Mouse (Mus musculus) heart, embryonic 14.5 days (tissue): ENCODE measurements around the gene Chrm1. TPM values are rescaled to one million over a fixed set of nuclear protein-coding genes. Genes with fewer than 3 reads are reported as not detected.

Experiments
- ATAC-seq: fragments of 200-750 bp; cut with Nextera tagmentation; 2 replicates; pipeline ENCODE4 v1.8.0; 2017; ENCODE audit warnings: low read depth, moderate TSS enrichment; ENCODE audit not compliant: insufficient number of reproducible peaks, insufficient read depth, low FRiP score
- H3K27ac ChIP-seq, 2 experiments: fragments of 200-500 bp in 1 of 2; fragments of 300-500 bp in 1 of 2; sonication (generic) in 1 of 2; replicated peaks in 1 of 2; 2 replicates each; pipeline ENCODE4 v1.5.1; 2012 to 2014; ENCODE audit warnings: low read depth in 2 of 2, low read length in 2 of 2, control low read depth in 1 of 2, mild to moderate bottlenecking in 1 of 2, mixed read lengths in 1 of 2; ENCODE audit not compliant: control insufficient read depth in 1 of 2, insufficient read depth in 1 of 2
- H3K27me3 ChIP-seq: fragments of 300-500 bp; sonication (generic); 2 replicates; pipeline ENCODE4 v1.6.1; 2014; ENCODE audit warnings: mild to moderate bottlenecking, low read length, control low read depth; ENCODE audit not compliant: control insufficient read depth, insufficient read depth
- H3K36me3 ChIP-seq: fragments of 300-500 bp; sonication (generic); 2 replicates; pipeline ENCODE4 v1.6.1; 2014; ENCODE audit warnings: mild to moderate bottlenecking, control low read depth, low read length, mixed read lengths; ENCODE audit not compliant: control insufficient read depth, insufficient read depth
- H3K4me1 ChIP-seq, 2 experiments: fragments of 200-500 bp in 1 of 2; fragments of 300-500 bp in 1 of 2; sonication (generic) in 1 of 2; 2 replicates each; pipeline ENCODE4 v1.6.1; 2012 to 2014; ENCODE audit warnings: low read length in 2 of 2, control low read depth in 1 of 2, mixed read lengths in 1 of 2; ENCODE audit not compliant: control insufficient read depth in 2 of 2, insufficient read depth in 2 of 2
- H3K4me2 ChIP-seq: fragments of 300-500 bp; sonication (generic); 2 replicates; pipeline ENCODE4 v1.6.1; 2014; ENCODE audit warnings: mild to moderate bottlenecking, low read length
- H3K4me3 ChIP-seq, 2 experiments: fragments of 200-500 bp in 1 of 2; fragments of 300-500 bp in 1 of 2; sonication (generic) in 1 of 2; 2 replicates each; pipeline ENCODE4 v1.5.1; 2012 to 2014; ENCODE audit warnings: low read length in 2 of 2, mild to moderate bottlenecking in 2 of 2, control low read depth in 1 of 2, low read depth in 1 of 2, moderate library complexity in 1 of 2; ENCODE audit not compliant: control insufficient read depth in 1 of 2, insufficient read depth in 1 of 2
- H3K9ac ChIP-seq: fragments of 300-500 bp; sonication (generic); 2 replicates; pipeline ENCODE4 v1.6.1; 2014; ENCODE audit warnings: mild to moderate bottlenecking, low read length
- H3K9me3 ChIP-seq: fragments of 300-500 bp; sonication (generic); 2 replicates; pipeline ENCODE4 v1.6.1; 2016; ENCODE audit warnings: low read length, control low read depth; ENCODE audit not compliant: control insufficient read depth
- WGBS: fragments of 180-500 bp; shearing (Covaris S2); extraction: QIAGEN DNeasy Blood & Tissue Kit; methylation state at CpG from one replicate; pipeline ENCODE4 v1.1.7; 2014; 5-methylcytosine and 5-hydroxymethylcytosine counted together
- polyA plus RNA-seq: library from polyadenylated mRNA; unstranded; fragments of >200 nt; fragmentation: Nextera tagmentation; extraction: Ambion mirVana; gene quantifications from 2 replicates; pipeline ENCODE4 v1.2.1, GENCODE M21; 2014

Gene Chrm1
- polyA plus RNA-seq, 1 experiment from 2014 or later: 0.12 TPM

DNA sequence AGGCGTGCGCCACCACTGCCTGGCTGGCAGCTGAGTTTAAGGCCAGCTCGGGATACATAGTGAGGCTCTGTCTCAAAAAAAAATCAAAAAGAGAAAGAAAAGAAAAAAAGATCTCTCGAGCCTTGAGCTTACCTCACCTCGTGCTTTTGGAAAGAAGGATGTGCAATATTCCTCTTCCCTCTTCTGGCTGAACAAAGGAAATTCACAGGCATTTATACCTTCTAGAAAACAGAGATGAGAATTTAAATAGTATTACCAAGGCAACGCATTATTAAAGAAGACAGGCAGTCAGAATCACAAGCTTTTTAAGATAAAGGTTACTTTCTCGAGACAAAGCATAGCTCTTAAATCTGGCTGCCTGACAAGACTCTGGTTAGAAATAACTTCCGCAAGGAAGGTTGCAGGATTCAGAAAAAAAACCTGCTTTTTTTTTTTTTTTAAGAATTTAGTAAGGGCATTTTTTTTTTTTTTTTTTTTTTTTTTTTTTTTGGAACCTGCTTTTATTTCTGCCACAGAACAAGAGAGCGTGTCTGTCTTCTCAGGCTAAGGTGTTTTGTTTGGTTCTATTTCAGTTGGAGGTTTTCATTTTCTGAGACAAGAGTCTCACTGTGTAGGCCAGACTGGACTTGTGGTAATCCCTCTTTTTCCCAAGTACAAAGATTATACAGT is 28.4 kb downstream of the Chrm1 start:
- ATAC-seq: no peak
- WGBS: 56% methylated on average over 9 of the region's 9 CpGs
- no peaks in the 10 kb centered on the region for H3K4me1 ChIP-seq
- H3K4me3 ChIP-seq: no peak overlapping the region
- no peak overlapping the region for H3K9ac ChIP-seq
- no peaks in the 10 kb centered on the region for H3K27me3 ChIP-seq
- H3K4me2 ChIP-seq: no peak overlapping the region
- no peak overlapping the region for H3K27ac ChIP-seq
- H3K9me3 ChIP-seq: no peaks in the 10 kb centered on the region
- no peaks in the 10 kb centered on the region for H3K36me3 ChIP-seq

DNA sequence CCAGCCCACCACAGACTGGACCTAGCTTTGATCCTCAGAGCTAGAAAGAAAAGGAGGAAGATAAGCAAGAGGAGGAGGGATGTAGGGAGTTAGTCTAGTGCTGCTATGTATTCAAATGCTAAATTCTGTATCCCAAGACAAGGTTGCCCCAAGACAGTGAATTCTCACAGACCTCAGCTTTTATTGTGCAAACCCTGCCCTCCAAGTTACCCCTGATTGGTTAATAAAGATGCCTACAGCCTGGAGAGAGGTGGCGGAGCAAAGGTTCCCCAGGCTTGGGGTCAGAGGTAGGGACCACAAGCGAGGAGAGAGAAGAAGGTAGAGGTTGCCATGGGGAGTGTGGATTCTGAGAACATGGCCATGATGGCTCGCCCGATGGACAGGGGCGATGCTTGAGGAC is 29.2 kb downstream of the Chrm1 start:
- WGBS: 73% methylated on average over 5 of the region's 5 CpGs
- H3K36me3 ChIP-seq: no peaks in the 10 kb centered on the region
- no peaks in the 10 kb centered on the region for H3K27me3 ChIP-seq
- no peak overlapping the region for H3K4me2 ChIP-seq
- ATAC-seq: no peak
- H3K27ac ChIP-seq: no peak overlapping the region
- H3K4me1 ChIP-seq: no peaks in the 10 kb centered on the region
- no peak overlapping the region for H3K9ac ChIP-seq
- H3K9me3 ChIP-seq: no peaks in the 10 kb centered on the region
- H3K4me3 ChIP-seq: no peak overlapping the region

GRCm38 (mm10) chr19:8695330-8695729 is 31.7 kb downstream of the Chrm1 start:
- H3K36me3 ChIP-seq: no peaks in the 10 kb centered on the region
- no peak overlapping the region for H3K9ac ChIP-seq
- no peaks in the 10 kb centered on the region for H3K4me1 ChIP-seq
- ATAC-seq: 0 out of 2 replicates have a peak, but pooled peaks have one; percentile 45
- H3K4me3 ChIP-seq: no peak overlapping the region
- no peaks in the 10 kb centered on the region for H3K9me3 ChIP-seq
- no peak overlapping the region for H3K27ac ChIP-seq
- H3K4me2 ChIP-seq: no peak overlapping the region
- H3K27me3 ChIP-seq: no peaks in the 10 kb centered on the region
- 38% methylated on average over 6 of the region's 6 CpGs for WGBS

DNA sequence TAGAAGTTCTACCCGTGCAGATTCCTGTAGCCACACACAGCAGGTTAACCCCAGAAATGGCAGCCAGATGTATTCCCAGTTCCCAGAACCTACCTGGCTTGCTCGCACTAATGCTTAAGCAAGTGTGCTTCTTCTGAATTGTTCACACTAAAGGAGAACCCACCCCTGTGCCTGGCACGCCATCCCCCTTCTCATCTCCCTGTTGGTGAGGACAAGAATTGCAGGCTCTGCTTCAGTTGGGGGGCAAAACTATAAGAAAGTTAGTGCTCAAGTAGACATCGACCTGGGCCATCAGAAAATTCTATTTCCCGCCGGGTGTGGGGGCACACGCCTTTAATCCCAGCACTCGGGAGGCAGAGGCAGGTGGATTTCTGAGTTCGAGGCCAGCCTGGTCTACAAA is 36.1 kb downstream of the Chrm1 start:
- ATAC-seq: no peak
- Histone ChIP-seq H3K4me1 (no peaks in the 10 kb centered on the region), H3K27ac (no peak overlapping the region), H3K4me2 (no peak overlapping the region), H3K4me3 (no peak overlapping the region), H3K9me3 (no peaks in the 10 kb centered on the region), H3K36me3 (no peaks in the 10 kb centered on the region), H3K9ac (no peak overlapping the region), H3K27me3 (no peaks in the 10 kb centered on the region)
- 73% methylated on average over 9 of the region's 9 CpGs for WGBS

GRCm38 (mm10) chr19:8702458-8702857 is 38.9 kb downstream of the Chrm1 start:
- 57% methylated on average over 3 of the region's 3 CpGs for WGBS
- no peak overlapping the region for H3K4me2 ChIP-seq
- H3K36me3 ChIP-seq: peaks cover 13% of the 10 kb centered on the region
- no peaks in the 10 kb centered on the region for H3K4me1 ChIP-seq
- H3K27ac ChIP-seq: no peak overlapping the region
- no peak for ATAC-seq
- H3K27me3 ChIP-seq: no peaks in the 10 kb centered on the region
- H3K9ac ChIP-seq: no peak overlapping the region
- H3K9me3 ChIP-seq: no peaks in the 10 kb centered on the region
- H3K4me3 ChIP-seq: no peak overlapping the region

DNA sequence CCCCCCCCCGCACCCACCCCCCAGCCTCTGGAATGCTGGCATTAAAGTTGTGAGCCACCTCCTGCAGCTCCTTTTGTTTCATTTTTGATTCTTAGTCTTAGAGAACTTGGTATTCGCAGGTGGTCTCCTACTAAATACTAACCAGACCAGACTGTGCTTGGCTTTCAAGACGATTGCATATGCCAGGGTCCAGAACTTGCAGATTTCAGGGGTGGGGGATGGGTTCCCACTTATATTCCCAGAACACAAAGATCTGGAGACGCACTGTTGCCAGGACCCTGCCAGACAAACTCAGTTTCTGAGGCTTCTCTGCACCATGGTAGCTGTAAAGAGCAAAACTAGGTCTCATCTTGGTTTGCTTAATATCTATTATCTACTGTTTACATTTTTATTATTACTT is 40.0 kb downstream of the Chrm1 start:
- WGBS: 58% methylated on average over 4 of the region's 4 CpGs
- no peaks in the 10 kb centered on the region for H3K27me3 ChIP-seq

DNA sequence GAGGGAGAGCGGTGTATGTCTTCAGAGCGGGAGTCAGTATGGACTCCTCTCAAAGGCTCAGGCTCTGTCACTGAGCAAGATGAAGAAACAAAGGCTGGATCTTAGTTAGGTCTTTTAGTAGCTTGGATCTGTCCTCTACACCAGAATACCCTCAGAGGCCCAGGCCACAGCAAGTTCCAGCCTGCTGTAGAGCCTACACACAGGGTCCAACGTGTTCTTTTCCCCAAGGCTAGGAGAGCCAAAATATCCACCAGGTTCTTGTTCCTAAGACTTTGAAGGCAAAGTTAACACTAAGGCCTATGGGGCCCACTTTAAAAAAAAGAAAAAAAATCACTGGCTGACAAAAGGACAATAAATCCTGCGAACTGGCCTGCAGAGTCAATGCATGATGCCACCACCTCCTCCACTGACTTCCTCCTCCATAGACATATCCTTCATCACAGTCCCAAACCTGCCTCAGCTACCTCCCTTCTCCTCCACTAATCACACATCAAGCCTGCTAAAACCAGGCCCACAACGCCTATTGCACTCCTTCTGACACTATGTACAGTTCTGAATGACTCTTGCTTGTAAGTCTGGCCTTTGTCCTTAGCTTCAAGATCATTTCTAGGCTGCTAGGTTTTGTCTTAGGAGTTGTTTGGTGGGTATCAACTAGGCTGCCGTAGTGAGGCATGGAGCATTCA is 41.6 kb downstream of the Chrm1 start:
- no peaks in the 10 kb centered on the region for H3K27me3 ChIP-seq
- no peak overlapping the region for H3K9ac ChIP-seq
- no peak overlapping the region for H3K27ac ChIP-seq
- H3K9me3 ChIP-seq: no peaks in the 10 kb centered on the region
- no peak overlapping the region for H3K4me2 ChIP-seq
- WGBS: 76% methylated on average over 6 of the region's 6 CpGs
- no peak for ATAC-seq
- H3K4me1 ChIP-seq: peaks cover 0 to 4% of the 10 kb centered on the region in 2 experiments; a peak in 2 of 4 replicates
- H3K36me3 ChIP-seq: peaks cover 40% of the 10 kb centered on the region
- no peak overlapping the region for H3K4me3 ChIP-seq

More for the DNA sequence above, 40.0 kb downstream of the Chrm1 start:
- Histone ChIP-seq H3K4me2 (no peak overlapping the region), H3K36me3 (peaks cover 24% of the 10 kb centered on the region), H3K9ac (no peak overlapping the region), H3K27ac (no peak overlapping the region), H3K9me3 (no peaks in the 10 kb centered on the region), H3K4me1 (no peaks in the 10 kb centered on the region), H3K4me3 (no peak overlapping the region)
- ATAC-seq: no peak
